Mouse (Mus musculus): ENCODE results near the gene Arpc1b.

- TF ChIP-seq CTCF (conservative IDR thresholded peaks at IDR 0.05; ENCODE audit: low read length) (no peak), POU5F1 (IDR thresholded peaks at IDR 0.05; ENCODE audit: borderline replicate concordance, low read length) (no peak)
Observed at GRCm38 (mm10) chr5:145138836-145139235, 24.8 kb downstream of the Arpc1b start.
